Mouse (Mus musculus): ENCODE measurements around the gene Lbhd2.

- no peak for TF ChIP-seq ZNF384 (IDR thresholded peaks at IDR 0.05; ENCODE audit: low read depth, low read length)
- no peak for TF ChIP-seq MAFK (IDR thresholded peaks at IDR 0.05; ENCODE audit: insufficient read depth, low read depth, low read length)
- TF ChIP-seq HCFC1 (IDR thresholded peaks at IDR 0.05; ENCODE audit: borderline replicate concordance, insufficient read depth, low read length): no peak
- TF ChIP-seq ZC3H11A (IDR thresholded peaks at IDR 0.05; ENCODE audit: borderline replicate concordance, low read depth, low read length): no peak
Observed at GRCm38 (mm10) chr12:111420946-111421709, 14.5 kb downstream of the Lbhd2 start.

Data from ES-E14 (cell line).